In genomic region chr3:132425819-132426671, GRCm38 (mm10) we compare ENCODE assay signal across 12 mouse cellular contexts.
DNase-seq lines count a peak whose midpoint lies in the region; ATAC-seq lines count a peak whose summit lies in the region.
"Had no signal": no experiment of that assay in that cellular context is flagged by ENCODE, and none has a peak within 500 bp of the region (broad histone marks: within the 10 kb centered on the region; RNA-seq: fewer than 3 reads in every experiment).

No protein-coding gene starts in this region.

- H3K4me1 ChIP-seq in embryonic facial prominence, embryonic 13.5 days = peaks cover 16% of the 10 kb centered on the region
- H3K4me1 ChIP-seq in embryonic facial prominence, embryonic 10.5 days = peaks cover 5% of the 10 kb centered on the region; the same call in 1 of the 2 replicates
- peaks cover 28% of the 10 kb centered on the region for H3K4me1 ChIP-seq in limb, embryonic 13.5 days

- H3K4me2 ChIP-seq in embryonic facial prominence, embryonic 13.5 days = 0 out of 2 replicates have a peak overlapping the region, but pooled peaks have one; percentile 3
- no peak overlapping the region for H3K4me2 ChIP-seq in limb, embryonic 13.5 days (replicated peaks)
- H3K4me2 ChIP-seq: heart, embryonic 11.5 days had no signal

- no peak overlapping the region for H3K4me3 ChIP-seq in embryonic facial prominence, embryonic 13.5 days
- H3K4me3 ChIP-seq in embryonic facial prominence, embryonic 10.5 days = no peak overlapping the region
- H3K4me3 ChIP-seq in limb, embryonic 13.5 days = no peak overlapping the region
- H3K4me3 ChIP-seq: gastrocnemius, adult 2 months; hindbrain, embryonic 10.5 days had no signal

- H3K9ac ChIP-seq in embryonic facial prominence, embryonic 13.5 days = no peak overlapping the region
- no peak overlapping the region for H3K9ac ChIP-seq in limb, embryonic 13.5 days

- H3K9me3 ChIP-seq in embryonic facial prominence, embryonic 13.5 days = no peaks in the 10 kb centered on the region
- no peaks in the 10 kb centered on the region for H3K9me3 ChIP-seq in embryonic facial prominence, embryonic 10.5 days
- no peaks in the 10 kb centered on the region for H3K9me3 ChIP-seq in limb, embryonic 13.5 days
- H3K9me3 ChIP-seq: hindbrain, embryonic 10.5 days had no signal

- no peaks in the 10 kb centered on the region for H3K36me3 ChIP-seq in embryonic facial prominence, embryonic 13.5 days
- no peaks in the 10 kb centered on the region for H3K36me3 ChIP-seq in embryonic facial prominence, embryonic 10.5 days (replicated peaks)
- H3K36me3 ChIP-seq in limb, embryonic 13.5 days = no peaks in the 10 kb centered on the region
- H3K36me3 ChIP-seq: hindbrain, embryonic 10.5 days had no signal

- no peaks in the 10 kb centered on the region for H3K27me3 ChIP-seq in embryonic facial prominence, embryonic 13.5 days
- no peaks in the 10 kb centered on the region for H3K27me3 ChIP-seq in embryonic facial prominence, embryonic 10.5 days (replicated peaks; ENCODE audit: low read depth, poor library complexity, severe bottlenecking)
- H3K27me3 ChIP-seq in limb, embryonic 13.5 days = no peaks in the 10 kb centered on the region

- DNase-seq in embryonic facial prominence, embryonic 10.5 days (ENCODE audit: low spot score) = no peak
- peak; percentile 13 for DNase-seq in layer of hippocampus, adult 9-11 months
- no peak for DNase-seq in layer of hippocampus, postnatal 25 days (ENCODE audit: extremely low spot score in 1 of 2, low spot score in 1 of 2)
- peak; percentile 13 for DNase-seq in ZHBTc4 (ENCODE audit: low read depth, low spot score)
- DNase-seq in T-cell, adult 2 months (ENCODE audit: low spot score) = no peak
- DNase-seq in ovary, postnatal 36 days (ENCODE audit: low spot score) = no peak
- DNase-seq: cerebellum, postnatal 36 days; gastrocnemius, adult 2 months had no signal

- 0 out of 2 replicates have a peak overlapping the region, but pooled peaks have one; percentile 9 for H3K27ac ChIP-seq in embryonic facial prominence, embryonic 13.5 days
- H3K27ac ChIP-seq in embryonic facial prominence, embryonic 10.5 days (replicated peaks) = no peak overlapping the region
- peak overlapping the region; percentile 33; the same call in 1 of the 2 replicates for H3K27ac ChIP-seq in limb, embryonic 13.5 days
- H3K27ac ChIP-seq: gastrocnemius, adult 2 months; hindbrain, embryonic 10.5 days had no signal

- WGBS in embryonic facial prominence, embryonic 13.5 days = 46% methylated on average over 11 of the region's 11 CpGs
- 67% methylated on average over 11 of the region's 11 CpGs for WGBS in embryonic facial prominence, embryonic 10.5 days
- 48% methylated on average over 11 of the region's 11 CpGs for WGBS in limb, embryonic 13.5 days

- ATAC-seq in embryonic facial prominence, embryonic 13.5 days (ENCODE audit: insufficient number of reproducible peaks, insufficient read depth, low FRiP score, low TSS enrichment, low read depth) = no peak
- 0 out of 2 replicates have a peak, but pooled peaks have one; percentile 49 for ATAC-seq in limb, embryonic 13.5 days (ENCODE audit: low FRiP score, low read depth)

Comparison
In these comparisons a context has a peak if more than half of its experiments do, and no peak if none do; other contexts are left out.
1. DNase-seq: peak in layer of hippocampus, adult 9-11 months (single experiment) and ZHBTc4 (single experiment); none in embryonic facial prominence, embryonic 10.5 days (single experiment), layer of hippocampus, postnatal 25 days (0 of 2), T-cell, adult 2 months (single experiment) and ovary, postnatal 36 days (single experiment).